Mouse (Mus musculus) spleen, postnatal 14 days (tissue): Measurements from ENCODE around the gene Slc12a4.
"Not testable (repeated sequence)": the region's sequence is repeated elsewhere in the genome, so short reads cannot be mapped to it uniquely, and the experiment has no call there.

Experiments used
- DNase-seq, 2 experiments: peaks; one replicate each; pipeline ENCODE4 v3.0.0; 2021 to 2022; ENCODE audit warnings: low spot score in 2 of 2

Gene Slc12a4

DNA sequence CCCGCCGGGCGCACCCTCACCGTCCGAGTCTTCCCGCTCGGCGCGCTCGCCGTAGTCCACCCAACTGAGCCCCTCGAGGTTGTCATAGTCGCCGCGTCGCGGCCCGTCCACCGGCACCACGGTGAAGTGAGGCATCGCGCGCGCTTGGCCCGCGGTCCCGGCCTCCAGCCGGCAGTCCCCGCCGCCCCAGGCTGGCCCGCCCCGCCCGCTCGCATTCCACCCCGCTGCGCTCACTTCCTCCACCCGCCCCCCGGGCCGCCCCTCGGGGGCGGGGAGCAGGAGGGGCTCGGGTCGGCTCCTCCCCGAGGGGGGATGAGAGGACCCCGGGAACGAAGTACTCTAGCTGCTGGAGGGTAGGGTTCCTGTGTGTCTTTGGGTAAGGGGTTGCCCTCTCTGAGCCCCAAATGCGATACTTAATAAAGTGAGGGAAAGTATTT lies at the start of gene Slc12a4:
TSS of gene Slc12a4 (minus strand) at position 193 of the 437 bp plus-strand sequence.
- peak; percentile 55 to 67 for DNase-seq

DNA sequence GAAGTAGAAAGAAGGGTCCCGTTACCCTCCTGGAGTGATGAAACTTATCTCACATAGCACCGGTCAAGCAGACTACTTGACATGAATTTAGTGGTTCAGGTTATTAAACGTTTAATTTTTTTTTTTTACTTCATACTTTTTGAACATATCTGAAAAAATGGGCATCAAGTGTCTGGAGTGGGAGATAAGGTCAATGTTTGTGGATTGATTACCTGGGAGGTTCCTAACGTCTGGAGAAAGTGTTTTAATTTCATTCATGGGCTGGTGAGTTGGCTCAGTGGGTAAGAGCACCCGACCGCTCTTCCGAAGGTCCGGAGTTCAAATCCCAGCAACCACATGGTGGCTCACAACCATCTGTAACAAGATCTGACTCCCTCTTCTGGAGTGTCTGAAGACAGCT lies 46.3 kb upstream of the Slc12a4 start:
- not testable (repeated sequence) for DNase-seq

DNA sequence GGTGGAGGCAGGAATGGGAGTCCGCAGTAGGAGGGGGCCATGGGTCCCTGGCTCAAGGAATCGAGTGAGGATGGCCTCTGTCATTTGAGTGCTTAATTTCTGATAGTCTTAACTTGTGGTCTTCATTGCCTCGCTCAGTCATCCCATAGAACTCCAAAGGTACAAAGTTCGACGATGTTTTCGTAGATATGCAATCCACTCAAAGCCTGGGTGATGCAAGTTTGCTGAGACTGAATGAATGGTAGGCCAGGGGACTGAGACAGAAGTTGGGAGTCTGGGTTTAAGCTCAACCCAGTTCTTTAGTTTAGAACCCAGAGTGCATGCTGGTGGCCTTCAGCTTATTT lies 45.7 kb upstream of the Slc12a4 start, which contains the start of gene Ddx28:
TSS of gene Ddx28 (minus strand) at position 240 of the 344 bp plus-strand sequence.
- no peak for DNase-seq

DNA sequence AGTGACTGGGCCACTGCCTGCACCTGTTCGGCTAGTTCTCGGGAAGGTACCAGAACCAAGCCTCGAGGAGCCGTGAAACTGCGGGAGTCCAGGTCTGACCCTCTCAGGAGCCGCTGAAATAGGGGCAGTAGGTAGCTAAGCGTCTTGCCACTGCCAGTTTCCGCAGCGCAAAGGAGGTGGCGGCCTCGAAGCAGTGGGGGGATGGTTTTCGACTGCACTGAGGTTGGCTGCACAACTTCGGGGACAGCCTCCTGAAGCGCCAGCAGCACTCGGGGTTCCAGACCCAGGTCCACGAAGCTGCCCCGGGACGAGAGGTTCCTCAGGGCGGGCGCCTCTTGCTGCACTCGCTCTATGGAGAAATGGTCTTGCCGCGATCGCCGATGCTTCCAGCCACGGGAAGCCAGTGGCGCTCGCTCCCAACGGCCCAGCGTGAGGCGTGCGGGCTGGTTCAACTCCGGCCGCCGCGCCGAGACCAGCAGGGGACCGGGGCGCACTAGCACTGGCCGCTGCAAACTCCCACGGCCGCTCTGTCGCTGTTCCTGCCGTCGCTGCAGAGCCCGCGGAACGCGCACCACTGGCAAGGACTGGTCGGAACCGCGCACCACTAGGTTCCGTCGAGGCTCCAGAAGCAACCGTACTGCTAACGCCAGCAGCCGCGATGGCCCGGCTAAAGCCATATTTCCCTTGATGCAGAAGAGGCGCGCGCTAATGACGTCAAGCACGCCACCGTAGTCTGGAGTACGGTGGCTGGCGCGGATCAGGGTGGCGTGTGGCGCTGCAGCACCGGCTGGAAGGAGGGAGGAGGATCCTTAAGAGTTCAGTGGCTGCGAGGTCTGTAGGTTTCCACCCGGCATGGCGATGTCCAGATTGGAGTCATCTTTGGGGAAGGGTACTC lies 45.1 kb upstream of the Slc12a4 start:
- peak; percentile 77 to 87 for DNase-seq

DNA sequence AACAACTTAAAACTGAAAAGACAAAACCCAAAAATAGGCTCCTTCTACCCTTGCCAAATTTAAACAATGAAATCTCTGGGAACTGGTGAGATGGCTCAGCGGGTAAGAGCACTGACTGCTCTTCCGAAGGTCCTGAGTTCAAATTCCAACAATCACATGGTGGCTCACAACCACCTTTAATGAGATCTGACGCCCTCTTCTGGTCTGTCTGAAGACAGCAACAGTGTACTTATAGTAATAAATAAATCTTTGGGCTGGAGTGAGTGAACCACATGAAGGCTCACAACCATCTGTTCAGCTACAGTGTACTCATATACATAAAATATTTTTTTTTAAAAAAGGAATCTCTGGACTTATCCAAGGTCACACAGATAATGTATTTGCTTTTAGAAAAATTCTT lies 42.0 kb upstream of the Slc12a4 start:
- DNase-seq: not testable (repeated sequence)

DNA sequence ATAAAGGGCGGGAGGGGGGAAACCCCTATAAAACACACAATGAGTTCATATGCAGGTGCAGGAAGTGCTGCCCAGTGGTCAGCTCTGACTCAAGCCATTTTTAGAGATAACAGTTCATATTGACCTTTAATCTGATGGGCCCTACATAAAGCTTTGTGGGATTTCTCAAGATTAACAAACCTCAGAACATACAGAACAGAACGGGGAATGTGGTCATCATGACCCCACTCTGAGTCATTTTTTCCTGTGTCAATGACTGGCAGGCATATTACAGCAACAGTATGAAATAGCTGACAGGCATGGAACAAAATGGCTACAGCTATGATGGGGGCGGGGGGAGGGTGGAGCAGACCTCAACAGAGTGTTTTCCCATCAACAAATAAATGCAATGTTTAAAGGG lies 41.2 kb upstream of the Slc12a4 start:
- DNase-seq: no peak

DNA sequence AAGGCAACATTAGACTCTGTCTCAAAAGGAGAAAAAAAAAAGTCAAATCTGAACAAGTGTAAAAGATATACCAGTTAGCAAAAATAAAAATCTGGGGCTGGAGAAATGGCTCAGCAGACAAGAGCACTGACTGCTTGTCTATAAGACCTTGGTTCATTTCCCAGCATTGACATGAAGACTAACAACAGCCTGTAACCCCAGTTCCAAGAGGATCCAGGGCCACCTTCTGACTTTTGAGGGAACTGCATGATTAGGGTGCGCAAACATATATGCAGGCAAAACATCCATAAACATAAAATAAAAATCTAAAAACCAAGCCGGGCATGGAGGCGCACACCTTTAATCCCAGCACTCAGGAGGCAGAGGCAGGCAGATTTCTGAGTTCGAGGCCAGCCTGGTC lies 40.5 kb upstream of the Slc12a4 start:
- no peak for DNase-seq

DNA sequence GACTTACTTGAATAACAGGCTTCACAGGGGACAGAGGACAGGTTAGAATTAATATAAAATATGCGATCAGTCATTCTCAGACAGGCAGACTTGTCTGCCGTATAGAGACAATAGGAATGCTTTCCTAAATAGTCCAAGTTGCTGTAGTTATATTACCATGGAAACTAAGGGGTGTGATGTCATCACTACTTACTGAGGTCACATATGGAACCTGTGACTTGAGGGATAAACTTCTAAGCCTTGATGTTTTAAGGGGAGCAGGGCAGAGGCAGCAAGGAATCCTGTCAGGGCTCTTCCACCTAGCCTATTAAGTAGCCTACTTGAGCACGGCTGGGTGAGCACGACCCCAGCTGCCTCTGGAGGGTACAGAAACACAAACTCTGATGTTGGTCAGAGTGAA lies 40.0 kb upstream of the Slc12a4 start, which contains the start of gene Dpep2nb:
TSS of gene Dpep2nb (minus strand) at position 101 of the 400 bp plus-strand sequence.
- no peak for DNase-seq

DNA sequence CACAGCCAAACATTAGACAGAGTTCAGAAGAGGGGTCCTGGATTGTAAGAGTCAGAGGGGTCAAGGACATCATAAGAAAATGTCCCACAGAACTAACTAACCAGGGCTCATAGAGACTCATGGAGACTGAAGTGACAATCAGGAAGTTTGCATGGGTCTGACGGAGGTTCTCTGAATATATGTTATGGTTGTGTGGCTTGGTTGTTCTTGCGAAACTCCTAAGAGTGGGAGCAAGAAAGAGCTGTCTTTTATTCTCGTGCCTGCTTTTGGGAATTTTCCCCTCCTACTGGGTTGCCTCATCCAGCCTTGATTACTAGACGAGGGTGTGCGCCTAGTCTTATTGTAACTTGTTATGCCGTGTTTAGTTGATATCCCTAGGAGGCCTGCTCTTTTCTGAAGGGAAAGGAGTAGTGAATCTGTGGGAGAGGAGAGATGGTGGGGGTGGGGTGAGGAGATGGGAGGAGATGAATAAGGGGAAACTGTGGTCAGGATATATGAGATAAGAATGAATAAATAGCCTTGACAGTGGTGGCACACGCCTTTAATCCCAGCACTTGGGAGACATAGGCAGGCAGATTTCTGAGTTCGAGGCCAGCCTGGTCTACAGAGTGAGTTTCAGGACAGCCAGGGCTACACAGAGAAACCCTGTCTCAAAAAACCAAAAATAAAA lies 38.8 kb upstream of the Slc12a4 start:
- no peak for DNase-seq

DNA sequence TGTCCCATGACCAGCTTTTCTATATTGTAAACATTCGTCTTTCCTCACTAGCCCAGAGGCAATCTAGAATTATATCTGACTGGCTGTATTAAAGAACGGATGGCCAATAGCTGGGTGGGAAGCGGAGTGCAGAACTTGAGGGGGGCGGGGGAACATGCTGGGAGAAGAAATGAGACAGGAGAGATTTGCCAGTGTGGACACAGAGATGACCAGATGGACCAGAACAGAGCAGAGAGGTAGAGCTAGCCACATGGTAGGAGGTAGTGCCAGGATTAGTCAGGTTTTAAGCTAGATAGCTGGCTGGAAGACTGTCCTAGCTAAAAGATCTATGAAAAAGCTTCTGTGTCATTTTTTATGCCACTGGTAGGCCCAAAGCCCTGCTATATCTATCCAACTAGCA lies 36.0 kb upstream of the Slc12a4 start:
- no peak for DNase-seq

DNA sequence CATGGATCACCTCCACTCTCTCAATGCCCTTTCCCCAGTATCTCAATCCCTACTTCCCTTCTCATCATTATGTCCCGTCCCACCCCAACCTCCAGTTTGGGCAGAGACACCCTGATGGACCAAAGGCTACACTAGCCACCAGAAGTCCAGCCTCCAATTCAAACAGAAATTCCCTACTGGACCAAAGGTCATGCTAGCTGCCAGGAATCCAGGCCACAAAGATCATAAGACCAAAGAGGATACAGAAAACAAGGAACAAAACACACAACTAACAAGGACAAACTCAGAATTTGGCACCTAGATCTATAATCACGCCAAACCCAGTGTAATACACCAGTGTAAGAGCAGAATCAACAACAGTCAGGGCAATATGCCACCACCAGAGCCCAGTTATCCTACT lies 33.1 kb upstream of the Slc12a4 start:
- no peak for DNase-seq

DNA sequence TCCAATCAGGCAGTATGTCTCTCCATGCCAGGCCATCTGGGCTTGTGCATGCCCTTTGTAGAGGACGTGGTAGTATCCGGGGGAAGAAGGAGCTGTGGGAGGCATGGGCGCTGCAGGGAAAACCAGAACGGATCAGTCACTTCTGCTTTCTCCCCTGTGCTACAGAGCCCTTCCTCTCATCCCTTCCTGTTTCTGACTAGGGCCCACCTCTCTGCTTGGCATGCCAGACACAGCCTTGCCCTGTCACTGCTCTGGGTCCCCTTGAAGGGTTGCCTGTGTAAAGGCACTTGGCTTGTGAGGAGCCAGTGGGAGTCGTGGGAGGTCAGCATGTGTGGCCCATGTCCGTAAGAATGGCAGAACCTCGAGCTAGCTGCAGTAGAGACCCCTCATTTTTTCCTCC lies 30.5 kb upstream of the Slc12a4 start:
- no peak for DNase-seq

DNA sequence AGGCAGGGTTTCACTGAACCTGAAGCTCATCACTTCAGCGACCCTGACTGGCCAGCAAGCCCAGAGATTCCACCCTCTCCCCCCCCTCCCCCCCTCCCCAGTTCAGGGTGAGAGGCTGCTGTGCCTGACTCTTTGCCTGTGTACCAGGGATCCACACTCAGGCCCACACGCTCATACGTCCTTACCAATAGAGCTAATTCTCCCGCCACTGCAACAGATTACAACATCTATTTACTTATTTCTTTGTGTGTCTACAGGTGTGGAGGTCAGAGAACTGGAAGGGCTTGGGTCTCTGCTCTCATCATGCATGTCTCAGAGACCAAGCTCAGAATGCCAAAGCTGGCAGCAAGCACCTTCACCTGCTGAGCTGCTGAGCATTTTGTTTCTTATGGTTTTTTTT lies 27.3 kb upstream of the Slc12a4 start:
- no peak for DNase-seq

DNA sequence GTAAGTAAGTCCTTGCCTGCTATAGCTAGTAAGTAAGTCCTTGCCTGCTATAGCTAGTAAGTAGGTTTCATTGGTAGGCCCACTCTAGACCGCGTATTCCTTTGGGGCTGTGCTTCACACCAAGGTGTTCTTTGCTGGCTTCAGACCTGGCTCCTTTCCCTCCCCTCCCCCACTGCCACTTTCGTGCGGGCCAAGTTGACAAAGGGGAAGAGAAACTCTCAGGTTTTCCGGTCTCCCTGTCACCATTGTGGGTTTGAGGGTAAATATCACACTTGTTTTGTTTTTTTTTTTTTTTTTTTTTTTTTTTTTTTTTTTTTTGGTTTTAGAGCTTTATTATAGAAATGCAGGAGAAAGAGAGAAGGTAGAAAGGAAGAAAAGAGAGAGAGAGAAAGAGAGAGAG lies 26.6 kb upstream of the Slc12a4 start:
- peak; percentile 52 to 65 for DNase-seq

DNA sequence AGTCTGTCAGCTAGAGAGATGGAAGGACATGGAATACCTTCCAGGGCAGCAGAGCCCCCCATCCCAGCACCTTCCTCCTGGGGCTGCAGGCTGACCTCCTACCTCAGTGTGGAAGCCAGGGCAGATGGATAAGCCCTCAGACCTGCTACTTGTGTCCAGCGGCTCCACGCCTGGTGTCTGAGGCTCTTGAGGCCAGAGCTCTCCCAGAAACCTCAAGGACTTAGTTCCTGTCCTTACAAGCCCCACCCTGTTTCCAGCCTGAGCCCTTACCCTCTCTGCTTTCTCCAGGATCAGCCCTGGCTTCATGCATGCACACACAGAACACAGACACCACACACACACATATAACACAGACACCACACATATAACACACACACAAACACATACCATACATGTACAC lies 25.6 kb upstream of the Slc12a4 start:
- DNase-seq: no peak

DNA sequence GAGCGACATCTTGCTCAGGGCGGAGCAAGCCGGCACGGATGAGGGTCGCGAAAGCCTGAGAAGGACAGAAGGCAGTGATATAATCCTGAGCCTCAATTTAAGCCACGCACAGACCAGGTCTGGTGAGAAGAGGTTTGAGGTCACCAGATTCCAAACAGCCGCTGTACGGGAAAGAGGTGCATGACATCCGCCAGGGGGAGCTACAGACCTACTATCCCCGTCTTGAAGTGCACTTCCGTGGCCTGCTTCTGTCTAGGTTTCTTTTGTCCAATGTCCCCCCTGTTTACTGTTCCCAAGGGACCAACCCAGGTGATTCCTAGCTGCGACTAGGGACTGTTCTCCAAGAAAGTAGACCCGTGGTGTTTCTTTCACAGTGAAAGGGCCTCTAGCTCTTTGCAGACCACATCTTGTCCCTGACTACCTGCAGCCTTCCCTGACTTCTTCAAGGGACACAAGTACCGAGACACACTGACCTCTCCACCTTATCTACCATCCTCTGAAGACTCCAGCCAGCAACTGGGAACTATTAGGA lies 25.0 kb upstream of the Slc12a4 start, which contains the start of gene Dus2:
TSS of gene Dus2 (plus strand) at position 482 of the 532 bp plus-strand sequence.
- peak; percentile 63 to 85 for DNase-seq

DNA sequence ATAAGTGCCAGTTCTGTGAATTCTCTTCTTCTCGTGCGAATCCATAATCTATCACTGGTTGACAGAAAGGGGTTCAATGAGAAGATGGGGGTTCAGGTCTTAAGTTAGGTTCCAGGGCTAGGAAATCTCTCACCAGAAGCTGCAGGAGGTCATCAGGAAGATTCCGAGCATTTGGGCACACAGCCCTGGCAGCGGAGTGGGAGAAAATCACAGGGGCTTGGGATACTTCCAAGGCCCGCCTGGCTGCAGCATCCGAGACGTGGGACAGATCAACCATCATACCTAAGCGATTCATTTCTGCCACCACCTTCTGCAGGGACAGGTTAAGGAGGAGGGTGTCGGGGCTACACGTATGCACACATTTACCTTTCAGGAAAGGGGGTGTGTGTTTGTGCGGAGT lies 22.6 kb upstream of the Slc12a4 start:
- DNase-seq: no peak

DNA sequence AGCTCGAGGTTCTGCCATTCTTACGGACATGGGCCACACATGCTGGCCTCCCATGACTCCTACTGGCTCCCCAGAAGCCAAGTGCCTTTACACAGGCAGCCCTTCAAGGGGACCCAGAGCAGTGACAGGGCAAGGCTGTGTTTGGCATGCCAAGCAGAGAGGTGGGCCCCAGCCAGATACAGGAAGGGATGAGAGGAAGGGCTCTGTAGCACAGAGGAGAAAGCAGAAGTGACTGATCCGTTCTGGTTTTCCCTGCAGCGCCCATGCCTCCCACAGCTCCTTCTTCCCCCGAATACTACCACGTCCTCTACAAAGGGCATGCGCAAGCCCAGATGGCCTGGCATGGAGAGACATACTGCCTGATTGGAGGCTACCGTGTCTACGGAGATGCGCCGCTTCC lies 17.5 kb upstream of the Slc12a4 start:
- not testable (repeated sequence) for DNase-seq

DNA sequence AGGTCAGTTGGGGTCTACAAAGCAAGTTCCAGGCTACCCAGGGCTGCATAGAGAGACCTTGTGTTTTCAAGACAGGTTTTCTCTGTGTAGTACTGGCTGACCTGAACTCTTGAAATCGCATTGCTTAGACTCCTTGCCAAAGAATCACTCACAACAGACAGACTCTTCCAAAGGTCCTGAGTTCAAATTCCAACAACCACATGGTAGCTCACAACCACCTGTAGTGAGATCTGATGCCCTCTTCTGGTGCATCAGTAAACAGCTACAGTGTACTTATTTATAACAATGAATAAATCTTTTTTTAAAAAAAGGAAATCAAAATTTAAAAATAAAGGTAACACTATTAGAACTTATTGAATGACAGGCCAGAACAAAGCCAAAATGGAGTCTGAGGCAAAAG lies 15.2 kb upstream of the Slc12a4 start:
- DNase-seq: no peak

DNA sequence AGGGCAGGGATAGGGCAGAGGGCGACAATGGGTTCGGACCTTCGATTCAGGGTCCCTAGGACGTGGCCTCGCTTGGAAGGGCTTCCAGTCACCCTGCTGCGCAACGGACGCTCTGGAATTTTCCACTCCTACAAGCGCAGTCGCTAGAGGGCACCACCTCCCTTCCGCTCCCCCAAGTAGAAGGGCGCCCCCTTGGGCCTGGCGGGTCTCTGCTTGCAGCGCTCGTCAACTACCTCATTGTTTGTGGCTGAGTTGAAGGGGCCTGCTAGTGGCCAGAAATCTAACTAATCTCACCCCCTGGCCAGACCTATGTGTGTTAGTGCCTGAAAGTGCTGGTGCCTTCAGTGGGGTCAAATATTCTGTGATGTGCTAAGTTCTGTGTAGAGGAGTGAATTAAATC lies 13.4 kb upstream of the Slc12a4 start, which contains the start of gene Dpep3:
TSS of gene Dpep3 (minus strand) at position 105 of the 400 bp plus-strand sequence.
- no peak for DNase-seq

DNA sequence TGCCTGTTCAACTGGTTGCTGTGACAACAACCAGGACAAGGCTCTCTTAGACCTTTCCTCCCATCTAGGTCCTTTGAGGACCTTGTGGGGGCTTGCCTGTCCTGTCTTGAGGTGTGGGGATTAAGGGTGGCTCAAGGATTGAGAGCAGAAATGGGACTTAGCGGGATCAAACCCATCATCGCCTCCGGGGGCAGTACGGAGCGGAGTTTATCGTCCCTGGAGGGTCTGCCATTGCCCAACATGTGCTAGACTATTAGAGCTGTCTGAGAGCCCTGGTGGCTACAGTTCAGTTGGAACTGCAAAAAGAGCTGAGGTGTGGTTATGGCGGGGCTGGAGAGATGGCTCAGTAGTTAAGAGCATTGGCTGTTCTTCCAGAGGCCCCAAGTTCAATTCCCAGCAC lies 9.5 kb upstream of the Slc12a4 start:
- DNase-seq: no peak

DNA sequence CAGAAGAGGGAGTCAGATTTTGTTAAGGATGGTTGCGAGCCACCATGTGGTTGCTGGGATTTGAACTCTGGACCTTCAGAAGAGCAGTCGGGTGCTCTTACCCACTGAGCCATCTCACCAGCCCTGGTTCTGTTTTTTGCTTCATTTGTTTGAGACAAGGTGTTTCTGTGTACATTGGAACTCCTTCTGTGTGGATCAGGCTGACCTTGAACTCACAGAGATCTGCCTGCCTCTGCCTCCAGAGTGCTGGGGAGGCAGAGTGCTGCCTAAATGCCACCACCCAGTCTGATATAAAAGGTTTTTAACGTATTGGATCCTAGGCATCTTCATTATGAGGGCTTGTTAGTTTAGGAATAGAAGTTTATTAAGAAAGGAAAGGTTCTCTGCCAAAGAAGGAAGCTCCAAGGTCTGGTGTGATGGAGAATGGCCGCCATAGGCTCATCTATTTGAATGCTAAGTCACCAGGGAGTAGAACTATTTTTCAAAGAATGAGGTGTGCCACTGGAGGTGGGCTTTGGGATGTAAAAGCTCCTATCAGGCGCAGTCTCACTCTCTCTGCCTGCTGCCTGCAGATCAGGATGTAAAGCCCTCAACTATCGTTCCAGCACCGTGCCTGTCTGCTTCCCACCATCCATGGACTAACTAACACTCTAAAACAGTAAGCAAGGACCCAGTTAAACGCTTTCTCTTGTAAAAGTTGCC lies 5.3 kb upstream of the Slc12a4 start:
- DNase-seq: no peak
